Mouse (Mus musculus) heart, adult 8-10 months (tissue): Measurements from ENCODE around the gene Muc5ac. TPM values are rescaled to one million over a fixed set of nuclear protein-coding genes. Genes with fewer than 3 reads are reported as not detected.

Experiments used
- DNase-seq: peaks from one replicate; pipeline ENCODE4 v3.0.0; 2022; ENCODE audit warnings: low spot score
- total RNA-seq, 4 experiments: library from RNA; stranded (reverse); gene quantifications; 2 replicates each; pipeline ENCODE4 v1.2.4; 2022

Gene Muc5ac
- total RNA-seq, 4 experiments from 2014 or later = not detected

- DNase-seq = no peak
Observed at GRCm38 (mm10) chr7:141835941-141836340, 47.2 kb downstream of the Muc5ac start.

GRCm38 (mm10) chr7:141836423-141836822 lies 47.7 kb downstream of the Muc5ac start:
- no peak for DNase-seq

- no peak for DNase-seq
Observed at GRCm38 (mm10) chr7:141838779-141839178, 50.0 kb downstream of the Muc5ac start, which contains the start of gene Muc5b. Gene Muc5b, plus strand, starts transcription at chr7:141839070.

- no peak for DNase-seq
Observed at GRCm38 (mm10) chr7:141840354-141840753, 51.6 kb downstream of the Muc5ac start.

- DNase-seq = no peak
Observed at GRCm38 (mm10) chr7:141861046-141861445, 72.3 kb downstream of the Muc5ac start.

Other genes with a start within 250 kb of the Muc5ac start
- 10 to 100 TPM; 48.2 to 55.0 (median 50.3) TPM for gene Chid1, start 249.1 kb upstream of the Muc5ac start, total RNA-seq
- gene Ap2a2, start 226.8 kb upstream of the Muc5ac start, total RNA-seq = 10 to 100 TPM; 55.2 to 65.5 (median 61.3) TPM
- gene Muc6, start 133.7 kb upstream of the Muc5ac start, total RNA-seq = not detected
- not detected for gene Muc2, start 98.6 kb upstream of the Muc5ac start, total RNA-seq
- under 1 TPM in 1 of 4 experiments, not detected in 3; 0.23 TPM for gene Muc5b, start 50.1 kb downstream of the Muc5ac start, total RNA-seq
- 10 to 100 TPM; 55.3 to 61.2 (median 57.8) TPM for gene Tollip, start 129.5 kb downstream of the Muc5ac start, total RNA-seq
- gene Brsk2, start 160.8 kb downstream of the Muc5ac start, total RNA-seq = under 1 TPM; 0.16 to 0.43 (median 0.22) TPM